Comparison of ENCODE assay signal across 9 mouse cellular contexts in genomic region chr13:117025226-117026067, GRCm38 (mm10). TPM values are rescaled to one million over a fixed set of nuclear protein-coding genes. Genes with fewer than 3 reads are reported as not detected.
DNase-seq lines count a peak whose midpoint lies in the region; ATAC-seq lines count a peak whose summit lies in the region.
"Had no signal": no experiment of that assay in that cellular context is flagged by ENCODE, and none has a peak within 500 bp of the region (broad histone marks: within the 10 kb centered on the region; RNA-seq: fewer than 3 reads in every experiment).

Gene Parp8 (minus strand): TSS chr13:117025537.

- H3K4me2 ChIP-seq in embryonic facial prominence, embryonic 11.5 days (ENCODE audit: low read depth, low read length) = peak within 1 kb of the TSS; percentile 77
- peak within 1 kb of the TSS; percentile 96 for H3K4me2 ChIP-seq in intestine, embryonic 16.5 days (ENCODE audit: low read depth, low read length)
- H3K4me2 ChIP-seq in midbrain, embryonic 11.5 days = peak within 1 kb of the TSS; percentile 77

- H3K4me1 ChIP-seq in embryonic facial prominence, embryonic 11.5 days (ENCODE audit: control insufficient read depth, insufficient read depth, low read length) = no peaks in the 10 kb centered on the region
- 0 out of 2 replicates have a peak, but pooled peaks cover 3% of the 10 kb centered on the region for H3K4me1 ChIP-seq in intestine, embryonic 16.5 days (ENCODE audit: control insufficient read depth, insufficient read depth, low read length)
- H3K4me1 ChIP-seq in limb, embryonic 10.5 days = peaks cover 28% of the 10 kb centered on the region
- H3K4me1 ChIP-seq in midbrain, embryonic 11.5 days (ENCODE audit: control insufficient read depth, insufficient read depth, low read length) = no peaks in the 10 kb centered on the region; the same call in 1 of the 2 replicates

- peak; percentile 77 for ATAC-seq in embryonic facial prominence, embryonic 11.5 days (replicated peaks; ENCODE audit: insufficient number of reproducible peaks, low FRiP score, low TSS enrichment, low read depth)
- ATAC-seq in intestine, embryonic 16.5 days = peak; percentile 60
- ATAC-seq in midbrain, embryonic 11.5 days (ENCODE audit: low FRiP score) = peak; percentile 72

- H3K9ac ChIP-seq in embryonic facial prominence, embryonic 11.5 days (replicated peaks; ENCODE audit: low read length) = peak within 1 kb of the TSS; percentile 87
- H3K9ac ChIP-seq in intestine, embryonic 16.5 days (ENCODE audit: low read depth, low read length) = peak within 1 kb of the TSS; percentile 82
- peak within 1 kb of the TSS; percentile 91 for H3K9ac ChIP-seq in midbrain, embryonic 11.5 days (ENCODE audit: low read length)

- H3K27me3 ChIP-seq in embryonic facial prominence, embryonic 11.5 days (ENCODE audit: control insufficient read depth, insufficient read depth, low read length) = no peaks in the 10 kb centered on the region
- H3K27me3 ChIP-seq in intestine, embryonic 16.5 days (replicated peaks; ENCODE audit: control insufficient read depth, insufficient read depth, low read length) = no peaks in the 10 kb centered on the region
- peaks cover 18% of the 10 kb centered on the region for H3K27me3 ChIP-seq in limb, embryonic 10.5 days (ENCODE audit: low read depth, poor library complexity, severe bottlenecking)
- H3K27me3 ChIP-seq in midbrain, embryonic 11.5 days (ENCODE audit: control insufficient read depth, insufficient read depth, low read length) = peaks cover 2% of the 10 kb centered on the region; the same call in 1 of the 2 replicates
- H3K27me3 ChIP-seq: CH12.LX had no signal

- DNase-seq in layer of hippocampus, adult 11-12 months (ENCODE audit: low spot score) = peak; percentile 57
- DNase-seq in layer of hippocampus, adult 9-10 months (ENCODE audit: low spot score) = no peak
- DNase-seq in embryonic facial prominence, embryonic 11.5 days (ENCODE audit: low spot score) = peak; percentile 70
- DNase-seq in gonadal fat pad, adult 2 months (ENCODE audit: low read depth) = no peak
- peak; percentile 81 for DNase-seq in limb, embryonic 10.5 days (ENCODE audit: low spot score)
- DNase-seq in midbrain, embryonic 11.5 days (ENCODE audit: low spot score, missing footprints) = peak; percentile 97
- peak; percentile 41 for DNase-seq in skeletal muscle tissue, adult 2 months (ENCODE audit: low read depth, low spot score)

- peak within 1 kb of the TSS; percentile 81 for H3K4me3 ChIP-seq in embryonic facial prominence, embryonic 11.5 days (ENCODE audit: low read depth, low read length)
- H3K4me3 ChIP-seq in intestine, embryonic 16.5 days (ENCODE audit: low read length) = peak within 1 kb of the TSS; percentile 81
- H3K4me3 ChIP-seq in limb, embryonic 10.5 days = peak within 1 kb of the TSS; percentile 85
- peak within 1 kb of the TSS; percentile 74 for H3K4me3 ChIP-seq in midbrain, embryonic 11.5 days (ENCODE audit: low read depth, low read length)

- H3K9me3 ChIP-seq in embryonic facial prominence, embryonic 11.5 days (replicated peaks; ENCODE audit: control insufficient read depth, low read length) = no peaks in the 10 kb centered on the region
- no peaks in the 10 kb centered on the region for H3K9me3 ChIP-seq in intestine, embryonic 16.5 days (ENCODE audit: control insufficient read depth, low read length)
- H3K9me3 ChIP-seq in limb, embryonic 10.5 days (replicated peaks) = no peaks in the 10 kb centered on the region
- no peaks in the 10 kb centered on the region for H3K9me3 ChIP-seq in midbrain, embryonic 11.5 days (ENCODE audit: control insufficient read depth, low read length)

- WGBS in embryonic facial prominence, embryonic 11.5 days = under 1% methylated on average over 25 of the region's 67 CpGs
- WGBS in intestine, embryonic 16.5 days = under 1% methylated on average over 64 of the region's 67 CpGs
- 2% methylated on average over 61 of the region's 67 CpGs for WGBS in limb, embryonic 10.5 days
- 0% methylated on average over 45 of the region's 67 CpGs for WGBS in midbrain, embryonic 11.5 days

- peak within 1 kb of the TSS; percentile 79 for H3K27ac ChIP-seq in embryonic facial prominence, embryonic 11.5 days (replicated peaks; ENCODE audit: low read depth, low read length)
- H3K27ac ChIP-seq in intestine, embryonic 16.5 days (ENCODE audit: low read length) = peak within 1 kb of the TSS; percentile 80
- H3K27ac ChIP-seq in limb, embryonic 10.5 days = peak within 1 kb of the TSS; percentile 98
- peak within 1 kb of the TSS; percentile 80 for H3K27ac ChIP-seq in midbrain, embryonic 11.5 days (ENCODE audit: low read depth, low read length)

- H3K36me3 ChIP-seq in embryonic facial prominence, embryonic 11.5 days (replicated peaks; ENCODE audit: control insufficient read depth, insufficient read depth, low read depth, low read length) = no peaks in the 10 kb centered on the region
- H3K36me3 ChIP-seq in intestine, embryonic 16.5 days (ENCODE audit: control insufficient read depth, insufficient read depth, low read length) = no peaks in the 10 kb centered on the region
- H3K36me3 ChIP-seq in limb, embryonic 10.5 days = no peaks in the 10 kb centered on the region
- H3K36me3 ChIP-seq in midbrain, embryonic 11.5 days (ENCODE audit: control insufficient read depth, insufficient read depth, low read length) = no peaks in the 10 kb centered on the region

RNA-seq across cellular contexts. Expression of gene Parp8, which starts in this region (rescaled TPM):
- 17.3 and 18.8 TPM in 2 replicates for polyA plus RNA-seq in embryonic facial prominence, embryonic 11.5 days (2014; fragmentation: Nextera tagmentation; extraction: Ambion mirVana)
- 15.3 TPM in 2 replicates for polyA plus RNA-seq in gonadal fat pad, adult 2 months (2012; rRNA removed)
- polyA plus RNA-seq in intestine, embryonic 16.5 days (2015; fragmentation: Nextera tagmentation; extraction: Ambion mirVana) = 6.3 and 6.5 TPM in 2 replicates
- 11.1 and 14.7 TPM in 2 replicates for polyA plus RNA-seq in limb, embryonic 10.5 days (2016; fragmentation: Nextera tagmentation; extraction: Ambion mirVana)
- polyA plus RNA-seq in midbrain, embryonic 11.5 days (2014; fragmentation: Nextera tagmentation; extraction: Ambion mirVana) = 13.3 and 15.1 TPM in 2 replicates

Comparison
In these comparisons a context has a peak if more than half of its experiments do, and no peak if none do; other contexts are left out.
1. DNase-seq: peak in layer of hippocampus, adult 11-12 months (single experiment), embryonic facial prominence, embryonic 11.5 days (single experiment), limb, embryonic 10.5 days (single experiment), midbrain, embryonic 11.5 days (single experiment) and skeletal muscle tissue, adult 2 months (single experiment); none in layer of hippocampus, adult 9-10 months (single experiment) and gonadal fat pad, adult 2 months (single experiment).
2. Peak in every context shown above with its lines, with median percentiles within 50 percentile points of each other: ATAC-seq, H3K27ac ChIP-seq, H3K4me2 ChIP-seq, H3K4me3 ChIP-seq and H3K9ac ChIP-seq.